Mouse (Mus musculus): ENCODE results near the gene Sectm1b.

Gene Sectm1b

DNA sequence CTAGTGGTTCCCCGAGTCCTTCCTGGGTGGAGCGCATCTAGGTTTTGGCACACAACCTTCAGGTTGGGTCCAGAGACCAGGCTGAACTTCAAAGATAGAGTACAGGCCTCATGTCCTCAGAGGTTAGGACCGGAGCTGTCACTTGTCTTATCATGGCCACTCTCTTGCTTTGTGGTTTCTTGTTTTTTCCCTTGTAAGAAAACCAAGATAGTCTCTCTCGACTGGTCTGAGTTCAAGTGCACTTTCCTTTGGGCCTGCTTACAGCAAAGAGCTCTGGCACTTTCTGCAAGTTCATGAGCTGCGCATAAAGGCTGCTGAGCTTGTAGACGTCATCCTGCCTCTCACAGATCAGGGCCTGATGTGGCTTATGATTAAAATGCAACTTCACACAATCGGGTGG is 36.1 kb downstream of the Sectm1b start:
- DNase-seq (ENCODE audit: low read depth, low spot score): no peak

GRCm38 (mm10) chr11:121024163-121024562 is 39.2 kb downstream of the Sectm1b start:
- peak; percentile 48 for DNase-seq (ENCODE audit: low read depth, low spot score)

DNA sequence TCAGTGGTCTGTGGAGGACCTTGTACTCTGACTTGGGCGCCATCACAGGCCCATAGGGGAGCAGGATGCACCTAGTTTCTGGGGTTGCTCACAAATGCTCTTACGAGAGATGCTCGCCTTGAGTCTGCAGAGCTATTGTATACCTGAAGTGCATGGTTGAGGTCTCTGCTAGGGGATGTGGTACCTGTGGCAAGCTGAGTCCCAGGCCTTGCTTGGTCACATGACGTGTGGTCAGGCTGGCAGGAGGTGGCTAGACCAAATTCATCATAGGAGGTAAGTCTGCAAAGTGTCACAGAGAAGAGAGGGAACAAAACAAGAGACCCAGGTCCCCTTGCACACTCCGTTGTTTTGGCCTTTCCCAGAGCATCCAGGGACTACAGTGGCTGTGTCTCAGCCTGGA is 43.9 kb downstream of the Sectm1b start:
- DNase-seq (ENCODE audit: low read depth, low spot score): no peak

DNA sequence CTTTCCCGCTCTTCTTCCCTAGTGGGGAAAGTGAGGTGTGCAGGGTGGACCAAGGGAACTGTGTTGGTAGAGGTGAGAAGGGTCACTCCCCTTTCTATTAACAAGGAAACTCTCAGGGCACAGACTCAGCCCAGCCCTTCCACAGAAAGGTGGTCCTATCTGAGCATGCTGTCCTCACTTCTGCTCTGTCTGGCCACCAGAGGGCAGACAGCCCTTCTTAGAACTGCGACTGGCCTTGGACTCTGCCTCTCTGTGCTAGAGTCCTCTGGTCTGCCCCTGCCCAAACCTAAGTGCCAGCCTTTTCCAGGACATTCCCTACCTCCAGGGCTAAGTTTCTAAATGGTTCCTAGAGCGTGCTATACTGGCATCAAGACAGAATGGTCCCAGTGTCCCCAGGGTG is 45.7 kb downstream of the Sectm1b start:
- peak; percentile 75 for DNase-seq (ENCODE audit: low read depth, low spot score)

GRCm38 (mm10) chr11:121015472-121015871 is 47.9 kb downstream of the Sectm1b start:
- no peak for DNase-seq (ENCODE audit: low read depth, low spot score)

GRCm38 (mm10) chr11:121014896-121015300 is 48.5 kb downstream of the Sectm1b start:
- peak; percentile 95 for DNase-seq (ENCODE audit: low read depth, low spot score)

GRCm38 (mm10) chr11:121013656-121014055 is 49.7 kb downstream of the Sectm1b start:
- peak; percentile 71 for DNase-seq (ENCODE audit: low read depth, low spot score)

DNA sequence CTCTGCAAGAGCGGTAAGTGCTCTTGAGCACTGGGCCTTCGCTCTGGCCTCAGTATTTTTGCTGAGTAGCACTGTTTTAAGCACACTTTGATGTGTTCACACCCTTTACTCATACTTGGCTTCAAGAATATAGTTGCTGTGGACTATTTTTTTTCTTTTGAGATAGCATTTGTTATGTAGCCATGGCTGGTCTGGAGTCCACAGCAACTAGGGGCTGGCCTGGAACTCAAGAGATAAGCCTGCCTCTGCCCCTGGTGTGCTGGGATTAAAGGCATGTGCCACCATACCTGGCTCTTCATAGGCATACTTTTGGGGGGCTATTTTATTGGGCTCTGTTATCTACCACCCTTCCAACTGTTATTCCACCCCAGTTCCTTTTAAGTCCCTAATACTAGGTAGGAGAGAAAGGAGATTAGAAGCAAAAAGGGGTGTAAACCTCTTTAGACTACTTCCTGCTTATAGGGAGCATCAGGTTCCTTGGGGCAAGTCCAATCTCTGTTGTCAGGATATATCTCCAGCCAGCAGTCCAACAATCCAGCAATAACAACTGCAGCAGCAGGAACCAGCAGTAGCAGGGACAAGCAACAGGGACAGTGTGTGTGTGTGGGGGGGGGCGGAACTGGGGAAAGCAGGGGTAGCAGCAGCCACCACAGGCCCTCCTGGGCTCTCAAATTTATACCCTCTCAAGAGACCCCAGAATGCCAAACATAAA is 53.2 kb downstream of the Sectm1b start:
- DNase-seq (ENCODE audit: low read depth, low spot score): no peak

- no peak for DNase-seq (ENCODE audit: low read depth, low spot score)
Observed at GRCm38 (mm10) chr11:121006184-121006583, 57.2 kb downstream of the Sectm1b start.

DNA sequence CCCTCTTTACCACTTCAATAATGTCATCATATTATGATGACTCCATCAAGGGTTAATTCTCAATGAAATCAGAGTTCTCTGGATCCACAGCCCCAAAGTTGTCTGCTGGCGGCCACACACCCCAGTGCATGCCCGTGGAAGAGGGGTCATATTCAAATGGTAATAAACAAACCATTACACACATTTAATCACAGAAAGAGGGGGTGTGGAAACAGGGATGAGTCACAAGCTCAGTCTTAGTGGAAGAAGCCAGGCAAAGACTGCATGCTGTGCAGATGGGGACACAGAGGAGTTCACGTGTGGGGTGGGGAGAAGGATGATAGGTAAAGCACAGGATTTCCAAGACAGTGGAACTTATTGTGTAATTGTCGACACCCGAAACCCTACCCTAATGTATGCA is 59.1 kb downstream of the Sectm1b start:
- peak; percentile 77 for DNase-seq (ENCODE audit: low read depth, low spot score)

Measured in brain, adult 2 months (tissue).